Mouse (Mus musculus): ENCODE data around the gene Themis3.
"Not testable (repeated sequence)": the region's sequence is repeated elsewhere in the genome, so short reads cannot be mapped to it uniquely, and the experiment has no call there.

Gene Themis3

GRCm38 (mm10) chr17:66558404-66559317 is 35.8 kb downstream of the Themis3 start:
- DNase-seq = no peak

- DNase-seq = no peak
These were observed 41.7 kb downstream of the Themis3 start for GRCm38 (mm10) chr17:66552690-66553089.

- DNase-seq = no peak
These were observed 43.9 kb downstream of the Themis3 start for GRCm38 (mm10) chr17:66550486-66550885.

GRCm38 (mm10) chr17:66532285-66532684 is 62.1 kb downstream of the Themis3 start:
- no peak for DNase-seq

GRCm38 (mm10) chr17:66523396-66523795 is 71.0 kb downstream of the Themis3 start:
- DNase-seq = peak in 1 of 2 experiments; percentile 19

- DNase-seq = not testable (repeated sequence)
These were observed 71.8 kb downstream of the Themis3 start for GRCm38 (mm10) chr17:66522631-66523030.

- peak; percentile 83 to 88 for DNase-seq
These were observed 74.6 kb downstream of the Themis3 start, which contains the start of gene Rab12 for GRCm38 (mm10) chr17:66519554-66520553. Gene Rab12 (minus strand): TSS chr17:66519729.

GRCm38 (mm10) chr17:66518877-66519553 is 75.4 kb downstream of the Themis3 start:
- peak; percentile 24 to 39 for DNase-seq

GRCm38 (mm10) chr17:66516953-66517352 is 77.5 kb downstream of the Themis3 start:
- DNase-seq = peak; percentile 46 to 60

GRCm38 (mm10) chr17:66514288-66514995 is 80.0 kb downstream of the Themis3 start:
- no peak for DNase-seq

GRCm38 (mm10) chr17:66512202-66512956 is 82.0 kb downstream of the Themis3 start:
- no peak for DNase-seq

- peak; percentile 69 for DNase-seq
These were observed 84.2 kb downstream of the Themis3 start for GRCm38 (mm10) chr17:66510221-66510683.

GRCm38 (mm10) chr17:66507049-66507954 is 87.1 kb downstream of the Themis3 start:
- DNase-seq = no peak

- DNase-seq = no peak
These were observed 89.5 kb downstream of the Themis3 start for GRCm38 (mm10) chr17:66504964-66505363.

Data from lung, adult 18-20 months (tissue).